Mouse (Mus musculus): Measurements from ENCODE around the gene Prdx5. TPM values are rescaled to one million over a fixed set of nuclear protein-coding genes. Genes with fewer than 3 reads are reported as not detected.
"Not testable (repeated sequence)": the region's sequence is repeated elsewhere in the genome, so short reads cannot be mapped to it uniquely, and the experiment has no call there.

Gene Prdx5
- polyA plus RNA-seq, 1 experiment from 2014 or later, result 912 TPM

GRCm38 (mm10) chr19:6899641-6900040, 10.3 kb downstream of the Prdx5 start:
- 45% methylated on average over 4 of the region's 4 CpGs for WGBS
- H3K4me1 ChIP-seq (replicated peaks; ENCODE audit: control insufficient read depth, insufficient read depth, low read length), result no peaks in the 10 kb centered on the region
- no peak overlapping the region for H3K9ac ChIP-seq (ENCODE audit: low read depth, low read length)
- H3K4me2 ChIP-seq (replicated peaks; ENCODE audit: low read depth), result no peak overlapping the region
- peak overlapping the region; percentile 35; the same call in 1 of the 2 replicates for H3K27ac ChIP-seq (ENCODE audit: low read depth, low read length)
- H3K9me3 ChIP-seq (ENCODE audit: control insufficient read depth), result no peaks in the 10 kb centered on the region
- peaks cover 2% of the 10 kb centered on the region; the same call in 1 of the 2 replicates for H3K36me3 ChIP-seq (ENCODE audit: control insufficient read depth, insufficient read depth)
- TF ChIP-seq CTCF (IDR thresholded peaks at IDR 0.05; ENCODE audit: low read depth), result no peak
- peak; percentile 63; the same call in 1 of the 2 replicates for ATAC-seq
- H3K27me3 ChIP-seq (replicated peaks; ENCODE audit: control insufficient read depth, insufficient read depth, low read length), result no peaks in the 10 kb centered on the region
- H3K4me3 ChIP-seq (ENCODE audit: low read depth, low read length), result no peak overlapping the region

GRCm38 (mm10) chr19:6895608-6896305, 14.1 kb downstream of the Prdx5 start:
- WGBS, result 76% methylated on average over 18 of the region's 18 CpGs
- H3K4me2 ChIP-seq (replicated peaks; ENCODE audit: low read depth), result peak overlapping the region; percentile 17
- H3K36me3 ChIP-seq (ENCODE audit: control insufficient read depth, insufficient read depth); H3K9ac ChIP-seq (ENCODE audit: low read depth, low read length); ATAC-seq; H3K27me3 ChIP-seq (replicated peaks; ENCODE audit: control insufficient read depth, insufficient read depth, low read length); H3K27ac ChIP-seq (ENCODE audit: low read depth, low read length); H3K4me1 ChIP-seq (replicated peaks; ENCODE audit: control insufficient read depth, insufficient read depth, low read length); H3K9me3 ChIP-seq (ENCODE audit: control insufficient read depth); H3K4me3 ChIP-seq (ENCODE audit: low read depth, low read length): not testable (repeated sequence)

GRCm38 (mm10) chr19:6893731-6894451, 16.0 kb downstream of the Prdx5 start:
- Histone ChIP-seq H3K27ac (ENCODE audit: low read depth, low read length) (no peak overlapping the region), H3K4me2 (replicated peaks; ENCODE audit: low read depth) (no peak overlapping the region), H3K4me1 (replicated peaks; ENCODE audit: control insufficient read depth, insufficient read depth, low read length) (no peaks in the 10 kb centered on the region), H3K36me3 (ENCODE audit: control insufficient read depth, insufficient read depth) (no peaks in the 10 kb centered on the region), H3K4me3 (ENCODE audit: low read depth, low read length) (no peak overlapping the region), H3K27me3 (replicated peaks; ENCODE audit: control insufficient read depth, insufficient read depth, low read length) (no peaks in the 10 kb centered on the region), H3K9ac (ENCODE audit: low read depth, low read length) (no peak overlapping the region), H3K9me3 (ENCODE audit: control insufficient read depth) (no peaks in the 10 kb centered on the region)
- 0 out of 2 replicates have a peak, but pooled peaks have one; percentile 16 for ATAC-seq
- no peak for TF ChIP-seq CTCF (IDR thresholded peaks at IDR 0.05; ENCODE audit: low read depth)
- WGBS, result 90% methylated on average over 14 of the region's 14 CpGs

- no peaks in the 10 kb centered on the region for H3K9me3 ChIP-seq (ENCODE audit: control insufficient read depth)
- H3K4me3 ChIP-seq (ENCODE audit: low read depth, low read length), result no peak overlapping the region
- no peaks in the 10 kb centered on the region for H3K36me3 ChIP-seq (ENCODE audit: control insufficient read depth, insufficient read depth)
- no peak for TF ChIP-seq CTCF (IDR thresholded peaks at IDR 0.05; ENCODE audit: low read depth)
- no peak overlapping the region; the same call in 1 of the 2 replicates for H3K4me2 ChIP-seq (replicated peaks; ENCODE audit: low read depth)
- H3K27ac ChIP-seq (ENCODE audit: low read depth, low read length), result peak overlapping the region; percentile 0; the same call in 1 of the 2 replicates
- H3K27me3 ChIP-seq (replicated peaks; ENCODE audit: control insufficient read depth, insufficient read depth, low read length), result no peaks in the 10 kb centered on the region
- ATAC-seq, result no peak
- H3K9ac ChIP-seq (ENCODE audit: low read depth, low read length), result no peak overlapping the region
- no peaks in the 10 kb centered on the region for H3K4me1 ChIP-seq (replicated peaks; ENCODE audit: control insufficient read depth, insufficient read depth, low read length)
- WGBS, result 37% methylated on average over 4 of the region's 4 CpGs
Measured at GRCm38 (mm10) chr19:6892512-6892911, 17.4 kb downstream of the Prdx5 start.

GRCm38 (mm10) chr19:6877965-6878364, 31.9 kb downstream of the Prdx5 start:
- Histone ChIP-seq H3K4me3 (ENCODE audit: low read depth, low read length) (no peak overlapping the region), H3K27me3 (replicated peaks; ENCODE audit: control insufficient read depth, insufficient read depth, low read length) (no peaks in the 10 kb centered on the region), H3K9me3 (ENCODE audit: control insufficient read depth) (no peaks in the 10 kb centered on the region), H3K36me3 (ENCODE audit: control insufficient read depth, insufficient read depth) (no peaks in the 10 kb centered on the region), H3K4me1 (replicated peaks; ENCODE audit: control insufficient read depth, insufficient read depth, low read length) (no peaks in the 10 kb centered on the region), H3K9ac (ENCODE audit: low read depth, low read length) (no peak overlapping the region), H3K27ac (ENCODE audit: low read depth, low read length) (no peak overlapping the region), H3K4me2 (replicated peaks; ENCODE audit: low read depth) (no peak overlapping the region)
- ATAC-seq, result no peak
- no peak for TF ChIP-seq CTCF (IDR thresholded peaks at IDR 0.05; ENCODE audit: low read depth)
- WGBS, result 85% methylated on average over 4 of the region's 4 CpGs

GRCm38 (mm10) chr19:6876799-6877198, 33.1 kb downstream of the Prdx5 start:
- Histone ChIP-seq H3K4me3 (ENCODE audit: low read depth, low read length) (no peak overlapping the region), H3K27me3 (replicated peaks; ENCODE audit: control insufficient read depth, insufficient read depth, low read length) (no peaks in the 10 kb centered on the region), H3K36me3 (ENCODE audit: control insufficient read depth, insufficient read depth) (no peaks in the 10 kb centered on the region), H3K9me3 (ENCODE audit: control insufficient read depth) (no peaks in the 10 kb centered on the region), H3K9ac (ENCODE audit: low read depth, low read length) (no peak overlapping the region), H3K4me1 (replicated peaks; ENCODE audit: control insufficient read depth, insufficient read depth, low read length) (no peaks in the 10 kb centered on the region), H3K4me2 (replicated peaks; ENCODE audit: low read depth) (no peak overlapping the region), H3K27ac (ENCODE audit: low read depth, low read length) (no peak overlapping the region)
- no peak for TF ChIP-seq CTCF (IDR thresholded peaks at IDR 0.05; ENCODE audit: low read depth)
- no peak for ATAC-seq

Measured in intestine, postnatal 0 days (tissue).